Mouse (Mus musculus) urinary bladder, postnatal 36 days (tissue): ENCODE data around the gene Tekt1.
A peak's percentile ranks its signal among the peaks of the same experiment; 100 is the strongest.

ENCODE experiments used
- DNase-seq, 2 experiments: peaks; one replicate each; pipeline ENCODE4 v3.0.0; 2022; ENCODE audit warnings: low spot score in 2 of 2, mixed read lengths in 1 of 2

Gene Tekt1

DNA sequence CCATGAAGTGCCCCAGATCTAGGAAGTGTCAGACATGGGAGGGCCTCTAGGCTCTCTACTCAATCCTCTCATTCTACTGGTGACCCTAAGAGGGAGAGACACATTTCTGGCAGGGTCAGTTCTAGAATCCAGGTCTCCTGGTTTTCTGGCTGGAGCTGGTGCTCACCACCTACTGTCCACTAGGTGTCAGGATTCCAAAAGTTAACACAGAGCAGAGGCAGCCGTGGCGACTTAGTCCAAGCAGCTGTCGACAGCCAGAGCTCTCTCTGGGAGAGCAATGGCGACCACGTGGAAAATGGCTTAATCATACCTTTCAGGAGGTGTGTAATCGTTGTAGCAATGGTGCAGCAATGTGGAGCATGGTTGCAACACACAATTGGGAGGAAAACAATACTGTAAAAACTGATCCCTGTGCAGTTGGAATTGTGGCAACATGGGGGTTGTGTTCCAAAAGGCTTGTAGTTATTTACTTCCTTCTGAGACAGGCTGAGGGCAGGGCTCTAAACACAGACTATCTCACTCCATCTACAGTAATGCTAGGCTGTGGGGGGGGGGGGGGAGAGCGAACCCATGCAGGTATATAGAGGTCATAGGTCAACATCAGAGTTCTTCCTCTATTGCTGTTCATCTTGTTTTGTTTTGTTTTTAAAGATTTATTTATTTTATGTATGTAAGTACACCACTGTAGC is 19.5 kb downstream of the Tekt1 start:
- DNase-seq: peak; percentile 49 to 63

GRCm38 (mm10) chr11:72339716-72340115 is 22.5 kb downstream of the Tekt1 start:
- no peak for DNase-seq

DNA sequence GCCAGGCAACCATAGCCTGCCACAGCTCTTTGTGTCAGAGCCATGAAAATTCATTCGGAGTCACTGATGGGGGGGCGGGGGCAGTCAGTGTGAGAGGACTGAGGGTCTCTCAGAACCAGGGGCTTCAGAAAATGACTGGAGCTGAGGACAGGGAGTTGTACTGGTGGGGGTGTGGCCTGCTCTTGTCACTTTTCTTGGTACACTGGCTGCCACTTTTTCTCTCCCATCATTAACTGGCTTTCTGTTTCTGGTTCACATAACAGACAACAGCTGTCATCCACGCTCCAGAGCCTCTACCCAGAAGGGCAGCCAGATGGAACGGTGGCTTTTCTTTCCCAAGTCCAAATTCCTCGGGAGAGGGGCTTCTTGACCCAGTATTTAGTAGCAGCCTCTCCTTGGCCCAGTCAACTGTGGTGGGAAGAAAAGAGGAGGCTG is 23.8 kb downstream of the Tekt1 start:
- no peak for DNase-seq

- no peak for DNase-seq
Observed at GRCm38 (mm10) chr11:72336726-72337125, 25.5 kb downstream of the Tekt1 start.

DNA sequence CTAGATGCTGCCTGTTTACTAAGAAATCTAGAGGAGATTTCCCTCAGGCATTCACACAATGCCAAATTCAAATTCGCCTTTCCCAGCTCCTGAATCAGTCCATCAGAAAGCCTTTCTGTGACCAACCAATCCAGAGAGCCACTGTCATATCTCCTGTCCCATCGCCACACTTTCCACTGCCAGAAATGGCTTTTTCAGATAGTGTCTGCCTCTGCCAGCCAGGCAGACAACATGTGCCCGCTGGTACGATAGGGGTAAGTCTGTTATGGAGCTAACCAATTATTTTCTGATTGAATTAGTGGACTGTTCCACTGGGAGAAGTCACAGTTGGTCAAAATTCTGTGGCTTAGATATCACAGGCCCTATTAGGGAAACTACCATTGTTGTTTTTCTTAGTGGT is 27.6 kb downstream of the Tekt1 start:
- DNase-seq: no peak

DNA sequence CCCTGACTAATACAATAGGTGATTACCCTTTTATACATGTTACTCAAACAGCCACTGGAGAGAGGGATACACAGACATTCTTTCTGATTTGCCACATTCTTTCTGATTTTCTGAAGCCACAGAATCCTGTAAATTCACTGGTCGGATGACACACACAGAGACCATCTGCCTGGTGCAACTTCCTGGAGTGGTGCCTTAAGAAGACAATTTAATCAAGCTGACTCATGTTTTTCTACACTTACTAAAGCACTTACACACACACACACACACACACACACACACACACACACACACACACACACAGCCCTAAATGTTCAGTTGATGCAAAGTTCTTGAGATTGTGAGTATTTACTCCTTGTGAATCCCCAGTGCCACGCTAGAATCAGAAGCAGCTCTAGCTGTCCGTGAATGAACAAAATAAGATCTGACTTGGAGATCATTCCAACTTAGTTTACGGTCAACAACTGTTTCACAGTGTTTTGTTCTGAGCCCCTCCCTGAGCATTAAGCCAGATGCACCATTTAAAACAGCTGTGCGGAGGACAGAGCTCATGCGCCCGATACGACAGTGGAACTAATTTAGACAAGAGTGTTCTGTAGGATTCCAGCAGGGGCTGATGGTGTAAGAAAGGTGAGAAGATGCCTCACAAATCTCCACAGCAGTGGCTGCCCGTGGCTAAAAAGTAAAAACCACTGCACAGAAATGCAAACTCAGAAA is 29.1 kb downstream of the Tekt1 start:
- DNase-seq: no peak

- no peak for DNase-seq
Observed at GRCm38 (mm10) chr11:72325701-72326100, 36.5 kb downstream of the Tekt1 start.

- no peak for DNase-seq
Observed at GRCm38 (mm10) chr11:72324431-72324830, 37.8 kb downstream of the Tekt1 start.

DNA sequence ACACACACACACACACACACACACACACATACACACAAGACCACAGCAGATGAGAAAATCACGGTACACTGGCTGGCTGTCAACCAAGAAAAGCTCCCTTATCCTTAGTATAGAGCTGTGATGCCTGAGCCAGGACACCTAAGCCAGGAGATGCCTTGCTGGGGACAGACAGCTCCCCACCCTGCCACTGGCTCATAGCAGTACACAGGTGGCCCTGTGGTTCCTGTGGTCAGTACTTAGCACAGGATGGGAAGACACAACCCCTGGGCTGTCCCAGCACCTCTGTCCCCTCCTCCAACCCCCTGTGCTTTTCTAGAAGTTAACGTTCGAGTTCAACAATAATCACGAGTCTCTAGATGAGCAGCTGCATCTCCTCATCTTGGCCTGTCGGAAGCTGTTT is 44.2 kb downstream of the Tekt1 start:
- no peak for DNase-seq

- no peak for DNase-seq
Observed at GRCm38 (mm10) chr11:72314151-72314895, 47.9 kb downstream of the Tekt1 start, which contains the start of gene Fbxo39. Gene Fbxo39, plus strand, starts transcription at chr11:72314444.

- DNase-seq: no peak
Observed at GRCm38 (mm10) chr11:72311355-72312001, 50.8 kb downstream of the Tekt1 start.

- no peak for DNase-seq
Observed at GRCm38 (mm10) chr11:72310491-72310890, 51.8 kb downstream of the Tekt1 start.

GRCm38 (mm10) chr11:72308982-72309381 is 53.3 kb downstream of the Tekt1 start:
- DNase-seq: no peak

DNA sequence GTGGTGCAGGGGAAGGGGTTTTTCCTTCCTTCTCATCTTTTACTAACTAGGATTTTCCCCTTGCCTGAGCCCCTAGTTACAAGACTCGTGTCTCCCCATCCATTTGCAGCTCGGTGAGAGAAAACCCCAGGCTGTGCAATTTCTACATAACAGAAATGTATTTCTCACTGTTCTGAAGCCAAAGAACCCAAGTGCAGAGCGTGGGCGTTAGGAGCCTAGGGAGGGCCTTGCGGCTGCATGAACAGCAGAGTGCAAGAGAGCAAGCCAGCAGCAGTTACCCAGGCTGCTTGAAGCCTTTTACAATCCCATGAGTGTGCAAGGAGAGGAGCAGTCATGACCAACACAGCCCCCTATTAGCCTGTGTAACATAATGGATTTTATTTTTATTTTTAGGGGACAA is 54.8 kb downstream of the Tekt1 start:
- DNase-seq: no peak

DNA sequence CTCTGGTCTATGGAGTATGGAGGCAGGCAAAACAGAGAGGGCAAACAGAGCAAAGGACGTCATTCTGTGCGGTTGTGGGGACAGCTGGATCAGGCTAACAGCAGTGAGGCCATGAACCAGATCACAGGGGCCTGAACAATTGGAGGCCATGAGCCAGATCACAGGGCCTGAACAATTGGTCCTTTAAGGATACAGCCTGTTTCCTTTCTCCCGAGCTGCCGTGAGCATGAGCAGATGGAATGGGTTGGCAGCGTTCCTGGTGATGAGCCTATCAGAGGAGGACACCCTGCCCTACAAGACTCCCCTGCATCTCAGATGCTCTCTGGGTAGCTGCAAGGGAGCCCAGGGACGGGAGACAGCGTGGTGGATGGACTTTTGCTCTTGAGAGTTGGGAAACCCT is 60.0 kb downstream of the Tekt1 start:
- DNase-seq: peak in 1 of 2 experiments; percentile 27

DNA sequence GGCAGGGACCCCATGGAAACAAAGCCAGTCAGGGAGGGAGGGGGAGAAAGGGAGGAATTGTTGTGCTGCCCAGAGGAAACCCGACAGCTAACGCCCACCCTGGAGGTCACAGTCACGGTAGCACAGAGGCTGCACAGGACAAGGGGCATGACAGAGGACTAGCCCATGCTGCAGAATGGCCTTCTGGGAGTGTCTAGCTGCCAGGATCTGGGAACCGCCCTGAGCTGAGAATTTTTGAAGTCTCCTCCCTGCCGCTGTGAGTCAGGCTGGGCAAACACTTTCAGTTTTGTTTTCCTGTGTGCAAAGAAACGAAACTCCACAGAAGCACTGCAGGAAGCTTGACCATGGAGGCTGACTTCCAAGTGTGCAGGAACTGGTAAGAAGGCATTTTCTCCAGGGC is 60.9 kb downstream of the Tekt1 start, which contains the start of gene Xaf1:
Gene Xaf1 (plus strand): TSS at position 296 of the 400 bp plus-strand sequence.
- DNase-seq: peak; percentile 68 to 71
